Mouse (Mus musculus) c-Kit-positive CD71-positive TER-119-positive erythroid progenitor cells, embryonic 14.5 days (primary cell): ENCODE data around the gene Ddx60.
"Not testable (repeated sequence)": the region's sequence is repeated elsewhere in the genome, so short reads cannot be mapped to it uniquely, and the experiment has no call there.

Experiments used
- DNase-seq: peaks from one replicate; pipeline ENCODE4 v3.0.0-alpha.2; 2013; ENCODE audit warnings: low spot score

Ddx60 gene

GRCm38 (mm10) chr8:61927777-61928494, at the start of gene Ddx60:
Ddx60 (plus strand) TSS chr8:61928087.
- DNase-seq: peak; percentile 3

GRCm38 (mm10) chr8:61894062-61894461, 33.8 kb upstream of the Ddx60 start:
- DNase-seq: no peak

- no peak for DNase-seq
Measured at GRCm38 (mm10) chr8:61896742-61897141, 31.1 kb upstream of the Ddx60 start.

DNA sequence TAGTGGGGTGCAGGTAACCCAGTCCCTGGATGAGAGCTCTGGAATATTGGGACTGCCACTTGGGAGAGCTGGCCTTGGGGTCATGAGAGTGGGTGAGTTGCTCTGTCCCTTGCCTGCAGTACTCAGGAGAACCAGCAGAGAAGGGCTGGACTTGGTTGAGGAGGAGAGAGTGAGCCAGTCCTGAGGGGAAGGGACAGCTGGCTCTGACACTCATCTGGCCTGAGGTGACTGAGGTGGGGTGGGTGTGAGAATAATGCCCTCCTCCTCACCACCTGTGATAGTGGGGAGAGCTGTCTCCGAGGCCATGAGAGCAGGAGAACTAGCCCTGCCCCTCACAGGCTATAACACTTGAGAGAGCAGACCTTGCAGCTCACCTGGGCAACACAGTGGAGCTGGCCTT, 30.5 kb upstream of the Ddx60 start:
- no peak for DNase-seq

GRCm38 (mm10) chr8:61901028-61901717, 26.7 kb upstream of the Ddx60 start:
- DNase-seq: no peak

- DNase-seq: no peak
Measured at GRCm38 (mm10) chr8:61902521-61902920, 25.4 kb upstream of the Ddx60 start, which contains the start of gene Palld. Palld (minus strand) TSS chr8:61902690.

DNA sequence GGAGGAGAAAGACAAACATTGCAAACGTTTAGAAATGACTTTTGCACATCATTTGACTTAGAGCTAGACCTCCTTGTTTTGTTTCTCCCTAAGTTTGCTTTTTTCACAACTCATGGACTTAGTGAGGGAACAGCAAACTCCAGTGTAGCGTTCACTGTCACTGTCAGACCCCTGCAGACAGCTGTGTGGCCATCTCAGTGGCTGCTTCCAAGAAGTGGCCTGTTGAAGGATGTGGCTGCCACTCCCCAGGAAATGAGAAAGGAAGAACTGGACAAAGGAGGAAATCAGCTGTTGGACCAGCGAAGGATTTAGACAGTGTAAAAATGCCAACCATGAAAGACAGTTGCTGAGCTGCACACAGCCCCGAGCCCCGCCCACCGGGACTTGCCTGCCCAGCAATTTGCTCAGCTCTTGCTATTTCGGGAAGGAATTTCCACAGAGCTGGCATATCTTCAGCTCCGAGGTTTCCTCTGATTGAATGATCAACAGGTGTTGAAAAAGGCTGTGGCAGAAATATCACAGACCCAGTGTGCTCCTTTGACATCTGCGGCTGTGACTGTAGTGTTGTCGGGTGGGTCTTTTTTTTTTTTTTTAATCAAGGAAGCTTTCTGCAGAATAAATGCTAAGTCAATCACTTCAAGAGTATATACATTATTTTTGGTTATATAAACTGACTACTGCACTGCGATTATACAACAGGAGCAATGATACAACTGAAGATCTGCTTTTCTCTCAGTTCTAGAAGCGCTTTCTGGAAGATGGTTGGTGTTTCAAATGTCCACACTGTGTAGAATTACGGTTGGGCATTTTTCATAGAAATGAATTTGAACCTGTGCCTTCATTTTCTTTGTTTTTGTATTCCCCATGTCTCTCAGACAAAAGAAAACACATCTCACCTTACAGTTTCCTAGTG, 19.3 kb upstream of the Ddx60 start:
- DNase-seq: no peak

GRCm38 (mm10) chr8:61909313-61909712, 18.6 kb upstream of the Ddx60 start:
- DNase-seq: no peak

DNA sequence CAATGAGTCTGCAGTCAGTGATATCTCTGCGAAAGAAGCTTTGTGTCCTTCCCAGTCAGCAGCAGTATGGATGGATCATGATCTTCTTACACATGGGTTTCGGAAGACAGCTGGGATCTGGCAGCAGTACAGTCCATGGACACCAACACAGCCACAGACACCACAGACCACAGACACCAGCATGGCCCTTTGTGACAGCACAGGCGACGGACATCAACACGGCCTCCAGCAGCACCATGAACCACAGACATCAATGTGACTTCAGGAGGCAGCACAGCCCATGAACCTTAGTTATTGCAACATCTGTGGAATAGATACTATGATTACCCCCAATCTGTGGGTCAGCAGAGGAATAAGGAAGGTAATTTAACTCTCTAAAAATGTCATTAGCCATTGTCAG, 15.1 kb upstream of the Ddx60 start:
- no peak for DNase-seq

- DNase-seq: no peak
Measured at GRCm38 (mm10) chr8:61913957-61914356, 13.9 kb upstream of the Ddx60 start.

GRCm38 (mm10) chr8:61917287-61917686, 10.6 kb upstream of the Ddx60 start:
- no peak for DNase-seq

DNA sequence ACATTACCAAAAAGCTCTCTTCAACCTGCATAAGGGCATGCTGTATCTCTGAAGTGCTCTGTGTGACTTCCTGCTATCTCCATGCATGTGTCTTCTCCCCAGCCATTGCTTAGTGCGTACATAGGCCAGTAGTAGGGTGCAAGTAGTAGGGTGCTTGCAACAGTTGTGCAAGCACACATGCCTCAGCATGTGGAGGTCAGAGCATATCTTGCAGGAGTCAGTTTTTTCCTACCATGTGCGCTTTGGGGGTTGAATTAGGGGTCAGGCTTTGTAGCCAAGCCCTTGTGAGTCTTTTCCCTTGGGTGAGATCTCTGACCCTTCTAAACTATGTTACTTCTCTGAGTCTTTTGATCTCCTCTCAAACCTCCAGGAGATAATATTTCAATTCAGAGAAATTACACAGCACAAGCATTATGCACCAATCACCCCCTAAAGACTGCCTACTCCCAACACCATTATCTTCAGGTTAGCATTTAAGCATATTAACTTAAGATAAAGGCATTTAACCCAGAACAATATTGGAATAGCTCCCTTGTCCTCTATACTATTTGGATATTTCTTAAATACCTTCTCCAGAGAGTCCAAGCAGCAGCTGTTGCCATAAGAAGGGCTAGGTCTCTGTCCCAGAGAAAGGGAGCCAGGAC, 8.6 kb upstream of the Ddx60 start:
- no peak for DNase-seq

- DNase-seq: no peak
Measured at GRCm38 (mm10) chr8:61920389-61920788, 7.5 kb upstream of the Ddx60 start.

DNA sequence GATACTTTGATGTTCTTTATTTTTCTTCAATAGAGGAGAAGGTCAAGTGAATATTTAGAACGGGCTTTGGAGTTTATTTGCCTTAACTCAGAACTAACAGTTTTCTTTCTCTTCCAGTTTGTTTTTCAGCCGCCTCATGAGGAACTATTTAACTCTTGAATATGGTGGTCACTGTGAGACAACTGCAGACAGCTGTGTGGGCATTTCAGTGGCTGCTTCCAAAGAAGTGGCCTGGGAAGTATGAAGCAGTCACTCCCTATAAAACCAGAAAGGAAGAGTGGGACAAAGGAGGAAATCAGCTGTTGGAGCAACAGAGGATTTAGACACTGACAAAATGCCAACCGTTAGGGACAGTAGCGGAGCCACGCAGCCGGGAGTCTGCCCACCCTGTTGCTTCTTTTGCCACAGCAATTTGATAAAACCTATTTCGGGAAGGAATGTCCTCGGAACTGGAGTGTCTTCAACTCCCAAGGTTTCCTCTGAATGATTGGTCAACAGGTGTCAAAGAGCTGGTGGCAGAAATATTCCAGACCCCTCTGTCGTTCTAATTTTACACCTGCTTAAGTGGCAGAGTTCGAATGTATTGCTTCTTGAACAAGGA, 6.3 kb upstream of the Ddx60 start:
- no peak for DNase-seq

DNA sequence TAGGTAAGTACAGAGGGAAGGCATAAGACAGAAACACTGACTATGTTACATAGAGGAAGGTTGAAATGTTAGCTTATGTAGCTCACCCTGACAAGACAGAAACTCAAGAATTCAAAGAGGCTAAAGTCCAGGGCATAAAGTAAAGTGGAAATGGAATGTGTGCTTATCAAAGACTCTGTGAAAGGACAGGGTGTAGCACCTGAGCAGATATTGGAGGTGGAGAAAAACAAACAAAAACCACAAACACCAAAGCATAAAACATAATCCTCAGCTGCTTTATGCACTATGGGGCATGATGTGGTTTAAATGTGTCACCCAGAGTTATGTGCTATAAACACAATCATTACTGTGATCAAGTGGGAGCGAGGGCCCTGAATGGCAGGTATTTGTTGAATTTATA, 3.4 kb upstream of the Ddx60 start:
- no peak for DNase-seq

- no peak for DNase-seq
Measured at GRCm38 (mm10) chr8:61933243-61933642, 5.4 kb downstream of the Ddx60 start.

GRCm38 (mm10) chr8:61937576-61937975, 9.7 kb downstream of the Ddx60 start:
- no peak for DNase-seq

DNA sequence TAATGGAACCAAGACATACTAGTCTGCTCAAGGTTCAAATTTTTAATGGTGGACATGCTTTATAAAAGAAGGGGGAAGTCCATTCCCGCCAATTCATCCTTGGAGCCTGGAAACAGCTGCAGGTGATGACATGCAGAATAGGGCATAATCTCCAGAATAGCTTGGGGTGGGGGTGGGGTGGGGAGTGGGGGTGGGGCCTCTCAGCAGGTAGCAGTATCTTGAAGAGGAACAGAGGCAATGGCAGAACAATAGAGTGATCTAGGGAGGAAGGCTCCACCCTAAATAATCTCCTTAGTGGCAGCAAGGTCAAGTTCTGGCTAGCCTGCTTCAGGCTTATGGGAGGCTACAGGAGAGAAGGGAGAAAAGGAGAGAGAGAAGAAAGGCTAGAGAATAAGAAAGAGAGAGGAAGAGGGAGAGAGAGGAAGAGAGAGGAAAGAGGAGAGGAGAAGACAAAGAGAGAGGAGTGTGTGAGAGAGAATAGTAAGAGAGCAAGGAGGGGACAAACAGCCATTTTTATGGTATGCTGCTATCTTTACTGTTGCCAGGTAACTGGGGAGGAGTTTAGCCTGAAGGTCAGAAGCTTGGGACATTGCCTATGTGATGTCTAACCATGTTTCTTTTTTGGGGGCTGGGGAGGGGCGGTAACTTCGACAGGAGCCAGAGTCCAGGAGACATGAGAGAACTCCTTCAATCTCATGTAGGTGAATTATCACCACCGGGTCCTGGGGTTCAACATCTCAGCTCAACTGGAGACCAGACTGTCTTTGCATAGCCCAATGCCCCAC, 36.9 kb downstream of the Ddx60 start:
- DNase-seq: not testable (repeated sequence)

DNA sequence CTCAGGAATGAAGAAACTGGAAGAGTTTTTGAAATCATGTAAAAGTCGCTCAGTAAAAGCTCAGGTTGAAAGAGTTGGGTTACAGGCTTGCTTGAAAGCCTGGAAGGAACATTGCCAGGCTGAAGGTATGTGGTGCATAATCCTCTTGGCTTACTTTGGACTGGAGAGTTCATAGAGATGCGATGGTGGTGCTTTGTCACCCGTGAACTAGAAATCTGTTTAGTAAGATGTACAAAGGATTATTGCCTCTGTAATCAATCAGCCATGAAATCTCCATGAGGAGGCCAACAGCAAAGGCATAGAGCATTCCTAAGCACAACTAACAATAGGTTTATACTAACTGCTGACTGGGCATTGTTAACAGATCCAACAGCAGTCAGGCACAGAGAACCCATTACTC, 41.7 kb downstream of the Ddx60 start:
- DNase-seq: no peak

- no peak for DNase-seq
Measured at GRCm38 (mm10) chr8:61984941-61985340, 57.1 kb downstream of the Ddx60 start.
